Mouse (Mus musculus): ENCODE results near the gene Psmd14. TPM values are rescaled to one million over a fixed set of nuclear protein-coding genes. Genes with fewer than 3 reads are reported as not detected.

Gene Psmd14
- 71.2 to 88.6 TPM (median 80.2 TPM) in 4 replicates for total RNA-seq (2023)

DNA sequence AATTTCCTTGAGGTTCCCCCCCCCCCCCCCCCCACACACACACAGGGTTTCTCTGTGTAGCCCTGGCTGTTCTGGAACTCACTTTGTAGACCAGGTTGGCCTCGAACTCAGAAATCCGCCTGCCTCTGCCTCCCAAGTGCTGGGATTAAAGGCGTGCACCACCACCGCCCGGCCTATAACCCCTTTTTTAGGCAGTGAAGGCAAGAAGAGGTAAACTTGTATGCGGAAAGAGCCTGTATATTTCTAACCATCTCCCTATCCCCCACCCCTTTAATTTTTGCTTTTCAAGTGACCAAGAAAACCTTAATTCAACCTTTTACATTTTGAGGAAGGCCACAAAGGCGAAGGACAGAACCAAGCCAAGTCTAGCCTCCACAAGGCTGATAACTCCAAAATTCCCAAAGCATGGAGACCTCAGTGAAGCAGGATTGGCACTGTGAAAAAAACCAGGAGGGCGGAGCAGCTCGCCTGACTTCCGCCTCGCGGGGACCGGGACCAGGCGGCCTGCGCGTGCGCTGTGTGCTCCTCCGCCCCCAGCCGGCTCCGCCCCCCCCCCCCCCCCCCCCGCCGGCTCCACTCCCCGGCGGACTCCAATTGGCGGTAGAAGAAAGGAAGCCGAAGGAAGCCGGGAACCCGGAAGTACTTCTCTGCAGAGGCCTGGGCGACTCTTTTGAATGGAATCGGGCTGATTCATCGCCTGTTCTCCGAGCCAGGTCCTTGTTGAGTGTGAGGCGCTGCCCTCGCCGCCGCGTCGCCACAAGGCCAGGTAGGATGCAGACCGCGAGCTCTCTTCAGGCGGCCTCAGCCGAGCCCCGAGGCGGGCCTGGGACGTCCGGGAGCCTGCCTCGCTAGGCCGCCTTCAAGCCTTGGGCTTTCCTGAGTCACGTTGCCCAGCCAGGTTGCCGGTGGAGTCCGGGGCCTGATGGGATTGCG, at the start of gene Psmd14:
Psmd14 (plus strand) TSS at position 587 of the 933 bp plus-strand sequence.

GRCm38 (mm10) chr2:61802656-61803251, 91.3 kb downstream of the Psmd14 start, which contains the start of gene Tbr1:
Tbr1 (plus strand) TSS chr2:61802930.

Other genes starting within 250 kb of the Psmd14 start
- gene Tank, start 133.1 kb upstream of the Psmd14 start, total RNA-seq (2023), result 103 to 110 TPM (median 105 TPM) in 4 replicates
- gene Tbr1, start 91.2 kb downstream of the Psmd14 start, total RNA-seq (2023), result 1.1 to 2.7 TPM (median 1.6 TPM) in 4 replicates